Mouse (Mus musculus) myocyte (in vitro differentiated cells): Measurements from ENCODE around the gene Dcp1a.

Source experiments
- E2F4 ChIP-seq: IDR thresholded peaks from one replicate; pipeline ENCODE4 v1.6.1; 2011; ENCODE audit warnings: mild to moderate bottlenecking, control low read depth, moderate library complexity; ENCODE audit not compliant: insufficient read depth
- MYOG ChIP-seq, 3 experiments: IDR thresholded peaks; one replicate each; pipeline ENCODE4 v1.6.1; 2011; ENCODE audit warnings: control low read depth in 2 of 3, low read depth in 2 of 3, mild to moderate bottlenecking in 2 of 3; ENCODE audit not compliant: insufficient read length in 2 of 3, control insufficient read depth in 1 of 3, insufficient read depth in 1 of 3
- POLR2A ChIP-seq: IDR thresholded peaks from one replicate; pipeline ENCODE4 v1.6.1; 2011; ENCODE audit warnings: low read depth, mild to moderate bottlenecking, control low read depth, moderate library complexity; ENCODE audit not compliant: insufficient read length
- SRF ChIP-seq: IDR thresholded peaks from one replicate; pipeline ENCODE4 v1.6.1; 2011; ENCODE audit warnings: low read depth; ENCODE audit not compliant: control insufficient read depth, insufficient read length
- USF1 ChIP-seq: IDR thresholded peaks from one replicate; pipeline ENCODE4 v1.6.1; 2011; ENCODE audit warnings: low read depth, mild to moderate bottlenecking, control low read depth, moderate library complexity

- TF ChIP-seq E2F4 = no peak
- TF ChIP-seq POLR2A = no peak
- no peak for TF ChIP-seq USF1
- TF ChIP-seq MYOG (IDR thresholded peaks at IDR 0.05; ENCODE audit: control insufficient read depth in 1 of 3, insufficient read depth in 1 of 3, insufficient read length in 2 of 3, low read depth in 2 of 3) = no peak
- no peak for TF ChIP-seq SRF
These were observed 78.4 kb downstream of the Dcp1a start for GRCm38 (mm10) chr14:30557730-30558129.
